Mouse (Mus musculus): ENCODE measurements around the gene Slc35c1.
A peak's percentile ranks its signal among the peaks of the same experiment; 100 is the strongest.

GRCm38 (mm10) chr2:92493656-92494390, 33.5 kb upstream of the Slc35c1 start:
- TF ChIP-seq POLR2A (IDR thresholded peaks at IDR 0.05; ENCODE audit: borderline replicate concordance, insufficient read depth, low read length) (peak; percentile 33; the same call in 1 of the 2 replicates), CTCF (IDR thresholded peaks at IDR 0.05; ENCODE audit: borderline replicate concordance, insufficient read depth, low read depth, low read length) (no peak)

Data from cerebellum, adult 2 months (tissue).